In genomic region chr16:93764597-93764996, GRCm38 (mm10) we compare ENCODE assay signal across 27 mouse cellular contexts. TPM values are rescaled to one million over a fixed set of nuclear protein-coding genes. Genes with fewer than 3 reads are reported as not detected.
A peak's percentile ranks its signal among the peaks of the same experiment; 100 is the strongest.
DNase-seq lines count a peak whose midpoint lies in the region; ATAC-seq and TF ChIP-seq lines count a peak whose summit lies in the region.
"Had no signal": no experiment of that assay in that cellular context is flagged by ENCODE, and none has a peak within 500 bp of the region (broad histone marks: within the 10 kb centered on the region; RNA-seq: fewer than 3 reads in every experiment).

No protein-coding gene starts in this region.

- no peaks in the 10 kb centered on the region for H3K4me1 ChIP-seq in intestine, postnatal 0 days (replicated peaks; ENCODE audit: control insufficient read depth, insufficient read depth, low read length)
- no peaks in the 10 kb centered on the region for H3K4me1 ChIP-seq in intestine, embryonic 15.5 days (replicated peaks)
- no peaks in the 10 kb centered on the region for H3K4me1 ChIP-seq in stomach, embryonic 15.5 days
- H3K4me1 ChIP-seq: midbrain, embryonic 15.5 days; neural tube, embryonic 13.5 days had no signal

- no peak for ATAC-seq in intestine, postnatal 0 days
- ATAC-seq in intestine, embryonic 15.5 days, result no peak
- ATAC-seq in stomach, embryonic 15.5 days (ENCODE audit: insufficient read depth, low FRiP score, low read depth), result peak; percentile 41; the same call in 1 of the 2 replicates
- ATAC-seq: forebrain, embryonic 14.5 days; midbrain, embryonic 15.5 days had no signal

- no peak overlapping the region for H3K4me2 ChIP-seq in intestine, postnatal 0 days (replicated peaks; ENCODE audit: low read depth)
- no peak overlapping the region for H3K4me2 ChIP-seq in intestine, embryonic 15.5 days (replicated peaks)
- no peak overlapping the region for H3K4me2 ChIP-seq in stomach, embryonic 15.5 days
- H3K4me2 ChIP-seq: embryonic facial prominence, embryonic 13.5 days; heart, embryonic 12.5 days; limb, embryonic 12.5 days; liver, embryonic 13.5 days; lung, embryonic 14.5 days; midbrain, embryonic 15.5 days; neural tube, embryonic 13.5 days had no signal

- TF ChIP-seq CTCF in intestine, postnatal 0 days (IDR thresholded peaks at IDR 0.05; ENCODE audit: low read depth), result peak; percentile 27; the same call in 1 of the 2 replicates

- no peak overlapping the region for H3K4me3 ChIP-seq in intestine, postnatal 0 days (ENCODE audit: low read depth, low read length)
- H3K4me3 ChIP-seq in intestine, embryonic 15.5 days (replicated peaks), result no peak overlapping the region
- H3K4me3 ChIP-seq in stomach, embryonic 15.5 days (replicated peaks), result no peak overlapping the region
- H3K4me3 ChIP-seq: embryonic facial prominence, embryonic 13.5 days; heart, embryonic 12.5 days; limb, embryonic 12.5 days; liver, embryonic 13.5 days; midbrain, embryonic 15.5 days; myocyte; neural tube, embryonic 13.5 days had no signal

- peak; percentile 26 for DNase-seq in A20 (ENCODE audit: low read depth, low spot score)
- peak; percentile 24 for DNase-seq in NIH3T3 (ENCODE audit: low read depth)
- DNase-seq in embryo, embryonic 11 days, result no peak
- DNase-seq in embryo, embryonic 10.5 days (ENCODE audit: low spot score), result no peak
- DNase-seq: adrenal gland, postnatal 25 days; cerebellum, postnatal 10 days; gastrocnemius, postnatal 10 days; heart, adult 11 months; heart, postnatal 14 days; kidney, adult 2 months; kidney, postnatal 14 days; layer of hippocampus, postnatal 36 days; liver, embryonic 13.5 days; lung, embryonic 14.5 days; right cerebral cortex, adult 18-20 months; thymus, postnatal 36 days had no signal

- no peaks in the 10 kb centered on the region for H3K27me3 ChIP-seq in intestine, postnatal 0 days (replicated peaks; ENCODE audit: control insufficient read depth, insufficient read depth, low read length)
- no peaks in the 10 kb centered on the region for H3K27me3 ChIP-seq in intestine, embryonic 15.5 days (replicated peaks)
- no peaks in the 10 kb centered on the region for H3K27me3 ChIP-seq in stomach, embryonic 15.5 days (replicated peaks)
- H3K27me3 ChIP-seq: embryonic facial prominence, embryonic 13.5 days; limb, embryonic 12.5 days; liver, embryonic 13.5 days; midbrain, embryonic 15.5 days; neural tube, embryonic 13.5 days had no signal

- no peak overlapping the region for H3K9ac ChIP-seq in intestine, postnatal 0 days (ENCODE audit: low read depth, low read length)
- no peak overlapping the region for H3K9ac ChIP-seq in intestine, embryonic 15.5 days
- no peak overlapping the region for H3K9ac ChIP-seq in stomach, embryonic 15.5 days
- H3K9ac ChIP-seq: embryonic facial prominence, embryonic 13.5 days; heart, embryonic 12.5 days; limb, embryonic 12.5 days; liver, embryonic 13.5 days; lung, embryonic 14.5 days; midbrain, embryonic 15.5 days; neural tube, embryonic 13.5 days had no signal

- H3K27ac ChIP-seq in intestine, postnatal 0 days (ENCODE audit: low read depth, low read length), result no peak overlapping the region
- H3K27ac ChIP-seq in intestine, embryonic 15.5 days, result no peak overlapping the region
- no peak overlapping the region for H3K27ac ChIP-seq in stomach, embryonic 15.5 days
- H3K27ac ChIP-seq: embryonic facial prominence, embryonic 13.5 days; limb, embryonic 12.5 days; liver, embryonic 13.5 days; macrophage; midbrain, embryonic 15.5 days; neural tube, embryonic 13.5 days had no signal

- 66% methylated on average over 4 of the region's 4 CpGs for WGBS in intestine, postnatal 0 days
- WGBS in intestine, embryonic 15.5 days, result 51% methylated on average over 4 of the region's 4 CpGs
- 57% methylated on average over 4 of the region's 4 CpGs for WGBS in stomach, embryonic 15.5 days

- H3K36me3 ChIP-seq in intestine, postnatal 0 days (ENCODE audit: control insufficient read depth, insufficient read depth), result peaks cover 77% of the 10 kb centered on the region
- H3K36me3 ChIP-seq in intestine, embryonic 15.5 days, result peaks cover 6% of the 10 kb centered on the region; the same call in 1 of the 2 replicates
- 0 out of 2 replicates have a peak, but pooled peaks cover 5% of the 10 kb centered on the region for H3K36me3 ChIP-seq in stomach, embryonic 15.5 days

- H3K9me3 ChIP-seq in intestine, postnatal 0 days (ENCODE audit: control insufficient read depth), result no peaks in the 10 kb centered on the region
- no peaks in the 10 kb centered on the region for H3K9me3 ChIP-seq in intestine, embryonic 15.5 days
- no peaks in the 10 kb centered on the region for H3K9me3 ChIP-seq in stomach, embryonic 15.5 days
- H3K9me3 ChIP-seq: embryonic facial prominence, embryonic 13.5 days; heart, embryonic 12.5 days; limb, embryonic 12.5 days; liver, embryonic 13.5 days; midbrain, embryonic 15.5 days; neural tube, embryonic 13.5 days had no signal

RNA-seq across cellular contexts. Expression of gene Dop1b, which starts 52.9 kb away (rescaled TPM):
- polyA plus RNA-seq in intestine, postnatal 0 days (2015; fragmentation: Nextera tagmentation; extraction: Ambion mirVana), result 17.2 and 21.2 TPM in 2 replicates
- 11.6 and 14.4 TPM in 2 replicates for polyA plus RNA-seq in intestine, embryonic 15.5 days (2015; fragmentation: Nextera tagmentation; extraction: Ambion mirVana)
- polyA plus RNA-seq in stomach, embryonic 15.5 days (2015; fragmentation: Nextera tagmentation; extraction: Ambion mirVana), result 17.8 and 20.5 TPM in 2 replicates

Comparison
In these comparisons a context has a peak if more than half of its experiments do, and no peak if none do; other contexts are left out.
1. DNase-seq: peak in A20 (single experiment) and NIH3T3 (single experiment); none in embryo, embryonic 11 days (single experiment) and embryo, embryonic 10.5 days (single experiment).